Mouse (Mus musculus) retina, adult 2 months (tissue): ENCODE data around the gene Hoxd9.
A peak's percentile ranks its signal among the peaks of the same experiment; 100 is the strongest.

Experiments
- DNase-seq: peaks from one replicate; pipeline ENCODE4 v3.0.0-alpha.2; 2012; ENCODE audit warnings: low read depth, low spot score

Gene Hoxd9

GRCm38 (mm10) chr2:74696442-74697335, 838 bp upstream of the Hoxd9 start:
- no peak for DNase-seq

DNA sequence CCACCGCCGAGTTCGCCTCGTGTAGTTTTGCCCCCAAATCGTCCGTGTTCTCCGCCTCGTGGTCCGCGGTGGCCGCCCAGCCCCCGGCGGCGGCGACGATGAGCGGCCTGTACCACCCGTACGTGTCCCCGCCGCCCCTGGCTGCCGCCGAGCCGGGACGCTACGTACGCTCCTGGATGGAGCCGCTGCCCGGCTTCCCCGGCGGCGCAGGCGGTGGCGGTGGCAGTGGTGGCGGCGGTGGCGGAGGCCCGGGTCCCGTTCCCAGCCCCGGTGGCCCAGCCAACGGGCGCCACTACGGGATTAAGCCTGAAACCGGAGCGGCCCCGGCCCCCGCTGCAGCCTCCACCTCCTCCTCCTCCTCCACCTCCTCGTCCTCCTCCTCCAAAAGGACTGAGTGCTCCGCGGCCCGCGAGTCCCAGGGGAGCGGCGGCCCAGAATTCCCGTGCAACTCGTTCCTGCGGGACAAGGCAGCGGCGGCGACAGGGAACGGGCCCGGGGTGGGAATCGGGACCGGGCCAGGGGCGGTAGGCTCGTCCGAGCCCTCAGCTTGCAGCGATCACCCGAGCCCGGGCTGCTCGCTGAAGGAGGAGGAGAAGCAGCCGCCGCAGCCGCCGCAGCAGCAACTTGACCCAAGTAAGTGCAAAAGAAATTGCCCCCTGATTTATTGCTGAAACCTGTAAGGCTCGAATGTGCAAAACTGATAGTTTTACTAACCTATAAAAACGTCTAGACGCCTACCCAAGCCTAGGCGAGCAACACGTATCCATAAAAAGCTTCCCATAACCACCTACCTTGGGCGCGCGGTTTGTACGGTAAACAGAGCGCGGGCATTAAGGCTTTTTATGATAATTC, 900 bp downstream of the Hoxd9 start:
- DNase-seq = no peak

- no peak for DNase-seq
These were observed 1.5 kb downstream of the Hoxd9 start for GRCm38 (mm10) chr2:74699053-74699430.

DNA sequence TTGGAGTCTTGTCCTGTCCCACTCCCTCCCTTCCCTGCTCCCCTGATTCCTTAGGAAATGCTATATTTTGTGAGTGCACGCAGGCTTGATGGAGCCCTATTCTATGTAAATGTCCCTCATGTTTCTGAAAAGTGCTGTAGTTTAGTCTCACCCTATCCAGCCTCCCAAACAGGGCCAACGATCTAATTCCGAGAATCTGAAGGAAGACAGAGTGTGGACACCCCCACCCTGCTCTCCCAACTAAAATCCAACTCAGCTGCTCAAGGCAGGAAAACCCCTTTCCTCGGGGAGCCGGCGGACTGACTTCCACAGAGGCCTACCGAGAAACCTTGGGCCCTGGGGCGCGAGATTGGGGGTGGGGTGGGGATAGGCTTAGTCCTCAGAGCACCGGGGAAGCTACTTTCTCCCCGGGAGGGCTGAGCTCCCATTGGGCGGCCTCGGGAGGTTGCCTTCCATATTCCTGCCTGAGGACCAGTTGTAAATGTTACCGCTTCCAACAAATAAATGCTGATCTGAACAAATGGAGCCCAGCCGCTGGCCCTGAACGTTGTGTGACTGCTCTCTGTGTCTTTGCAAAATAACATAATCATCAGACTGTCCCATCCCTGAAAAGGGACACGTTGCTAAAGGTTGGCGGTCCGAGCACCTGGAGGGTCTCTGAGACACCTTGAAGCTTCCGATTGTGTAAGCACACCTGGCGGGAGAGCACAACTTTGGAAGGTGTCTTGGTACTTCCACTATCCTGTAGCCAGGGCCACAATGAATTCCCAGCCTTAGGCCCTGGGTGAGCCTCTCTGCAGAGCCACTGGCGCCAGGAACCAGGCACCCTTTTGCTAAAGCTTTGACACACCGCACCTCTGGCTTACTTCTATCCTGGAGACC, 2.4 kb downstream of the Hoxd9 start:
- no peak for DNase-seq

DNA sequence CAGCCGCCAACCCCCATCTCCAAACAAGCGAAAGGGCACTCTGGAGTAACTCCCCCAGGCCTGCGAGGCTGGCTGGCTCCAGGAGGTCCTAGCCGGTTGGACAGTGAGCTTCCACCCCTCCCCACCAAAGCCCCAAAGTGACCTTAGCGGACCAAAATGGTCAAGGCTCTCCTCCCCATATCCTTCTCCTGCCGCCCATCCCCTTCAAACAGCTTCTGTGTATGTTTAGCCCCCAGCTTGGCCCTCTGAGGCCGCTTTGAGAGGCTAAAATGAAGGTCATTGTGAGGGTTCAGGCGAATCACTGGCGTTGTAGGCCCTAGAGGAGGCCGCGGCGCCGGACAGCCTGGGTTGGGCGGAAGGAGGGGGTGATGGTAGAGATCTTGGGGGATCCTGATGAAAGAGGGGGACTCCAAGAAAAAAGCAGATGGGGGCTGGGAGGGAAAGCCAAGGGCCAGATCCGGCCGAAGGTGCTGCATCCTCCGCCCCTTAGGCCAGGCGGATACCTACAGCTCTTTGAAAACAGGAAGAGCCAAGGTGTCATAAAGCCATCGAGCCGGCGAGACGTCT, 3.1 kb downstream of the Hoxd9 start:
- DNase-seq = no peak

DNA sequence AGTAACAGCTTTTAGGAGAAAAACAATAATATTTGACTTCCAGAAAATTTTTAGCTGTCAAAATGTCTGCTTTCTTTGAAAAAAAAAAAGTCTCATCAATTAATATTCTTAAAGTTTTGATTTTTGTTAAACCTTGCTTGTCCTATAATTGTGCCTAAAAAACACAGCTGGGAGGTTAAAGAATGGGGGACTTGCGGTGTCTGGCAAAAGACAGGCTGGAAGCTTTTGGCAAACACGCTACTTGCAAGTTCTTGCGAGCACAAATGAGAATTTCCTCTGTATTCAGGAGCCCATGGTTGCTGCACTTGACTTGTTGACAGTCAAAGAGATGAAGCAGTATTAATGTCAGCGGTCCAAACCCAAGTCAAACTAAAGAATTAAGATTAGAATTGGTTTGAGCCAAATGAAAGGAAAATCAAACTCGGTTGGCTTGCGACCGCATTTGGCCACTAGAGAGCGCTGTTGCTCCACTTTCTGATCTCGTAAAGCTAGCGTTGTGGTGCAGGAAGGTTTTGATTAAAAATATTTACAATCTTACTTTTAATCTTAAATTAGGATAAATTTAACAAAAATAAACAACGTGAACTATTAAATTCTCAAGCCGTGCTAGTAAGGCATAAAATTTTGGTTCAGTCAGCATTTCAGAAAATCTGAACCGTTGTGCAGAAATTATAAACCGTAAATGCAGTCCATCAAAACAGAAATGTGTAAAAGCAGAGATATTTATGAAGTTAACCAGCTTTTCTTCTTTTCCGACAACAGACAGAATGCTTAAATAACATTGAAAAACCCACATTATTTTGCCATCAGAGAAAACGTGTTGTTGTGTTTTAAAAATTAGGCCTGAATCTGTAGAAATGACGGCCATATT, 4.7 kb downstream of the Hoxd9 start:
- DNase-seq = peak; percentile 18

GRCm38 (mm10) chr2:74702820-74703219, 5.3 kb downstream of the Hoxd9 start:
- DNase-seq = no peak

- no peak for DNase-seq
These were observed 5.8 kb downstream of the Hoxd9 start for GRCm38 (mm10) chr2:74703317-74703716.

DNA sequence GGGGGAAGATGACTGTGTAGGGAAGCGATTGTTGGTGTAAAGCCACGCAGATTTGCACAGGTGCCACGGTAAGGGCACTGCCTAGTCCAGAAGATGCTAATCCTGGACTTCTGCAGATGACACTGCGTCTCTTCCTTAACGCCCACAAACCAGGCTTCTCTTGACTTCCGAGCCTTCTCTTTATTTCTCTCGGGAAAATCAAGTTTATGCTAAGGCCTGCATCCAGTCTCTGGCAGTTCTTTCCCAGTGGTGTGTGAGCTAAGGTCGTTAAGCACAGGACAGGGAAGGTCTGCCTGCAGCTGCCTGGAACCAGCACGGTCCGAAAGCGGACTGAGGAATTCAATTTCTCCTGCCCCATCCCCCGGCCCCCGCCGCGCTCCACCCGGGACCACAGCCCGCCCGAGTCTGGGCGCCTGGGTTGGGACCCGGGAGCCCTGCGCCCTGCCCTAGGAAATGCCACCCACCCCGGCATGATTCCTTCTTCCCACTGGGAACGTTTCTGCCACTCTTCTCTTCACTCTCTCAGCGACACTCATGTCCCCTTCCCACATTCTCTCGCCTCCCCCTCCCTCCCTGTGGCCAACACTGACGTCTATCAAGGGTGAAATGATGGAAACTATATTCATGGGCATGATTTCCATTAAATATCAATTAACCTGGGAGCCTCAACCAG, 6.3 kb downstream of the Hoxd9 start:
- DNase-seq = no peak

GRCm38 (mm10) chr2:74704393-74704998, 7.0 kb downstream of the Hoxd9 start, which contains the start of gene Hoxd8:
Hoxd8 (plus strand) TSS chr2:74704615.
- no peak for DNase-seq

- DNase-seq = no peak
These were observed 7.5 kb downstream of the Hoxd9 start for GRCm38 (mm10) chr2:74704999-74705466.

- no peak for DNase-seq
These were observed 8.1 kb downstream of the Hoxd9 start for GRCm38 (mm10) chr2:74705467-74706089.

DNA sequence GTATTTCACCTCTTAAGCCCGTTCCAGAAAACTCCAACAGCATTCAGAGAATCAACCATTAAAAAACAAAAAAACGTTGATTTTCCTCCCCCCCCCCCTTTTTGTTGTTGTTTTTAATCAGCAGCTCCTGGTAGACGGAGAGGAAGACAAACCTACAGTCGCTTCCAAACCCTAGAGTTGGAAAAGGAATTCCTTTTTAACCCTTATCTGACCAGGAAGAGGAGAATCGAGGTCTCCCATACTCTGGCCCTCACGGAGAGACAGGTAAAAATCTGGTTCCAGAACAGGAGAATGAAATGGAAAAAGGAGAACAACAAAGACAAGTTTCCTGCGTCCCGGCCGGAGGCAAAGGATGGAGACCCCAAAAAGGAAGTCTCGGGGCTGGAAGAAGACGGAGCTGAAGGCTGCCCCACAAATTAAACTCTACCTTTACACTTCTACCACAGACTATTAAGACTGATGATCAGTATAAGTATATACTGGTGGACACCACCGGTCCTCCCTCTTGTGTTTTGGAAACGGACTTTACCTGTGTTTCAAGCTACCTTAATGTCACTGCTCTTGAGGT, 8.9 kb downstream of the Hoxd9 start:
- no peak for DNase-seq

DNA sequence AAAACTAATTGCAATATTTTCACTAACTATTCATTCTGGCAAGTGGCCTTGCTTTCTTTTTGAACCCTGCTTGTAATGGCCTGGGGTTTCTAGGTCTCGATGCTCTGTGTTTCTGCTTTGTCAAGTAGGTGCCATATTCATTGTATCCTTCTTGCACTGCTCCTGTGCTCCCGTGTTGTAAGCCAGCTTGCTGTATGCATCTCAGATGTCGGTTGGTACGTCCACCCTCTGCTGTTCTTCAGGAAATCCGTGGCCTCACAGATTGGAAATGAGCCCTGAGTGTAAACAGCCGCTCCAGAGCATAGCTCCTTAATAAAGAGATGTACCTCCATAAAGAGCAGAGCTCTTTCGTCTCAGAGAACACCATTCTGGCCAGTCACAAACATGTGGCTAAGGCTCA, 10.1 kb downstream of the Hoxd9 start:
- DNase-seq = no peak

GRCm38 (mm10) chr2:74708676-74709075, 11.1 kb downstream of the Hoxd9 start:
- DNase-seq = no peak

DNA sequence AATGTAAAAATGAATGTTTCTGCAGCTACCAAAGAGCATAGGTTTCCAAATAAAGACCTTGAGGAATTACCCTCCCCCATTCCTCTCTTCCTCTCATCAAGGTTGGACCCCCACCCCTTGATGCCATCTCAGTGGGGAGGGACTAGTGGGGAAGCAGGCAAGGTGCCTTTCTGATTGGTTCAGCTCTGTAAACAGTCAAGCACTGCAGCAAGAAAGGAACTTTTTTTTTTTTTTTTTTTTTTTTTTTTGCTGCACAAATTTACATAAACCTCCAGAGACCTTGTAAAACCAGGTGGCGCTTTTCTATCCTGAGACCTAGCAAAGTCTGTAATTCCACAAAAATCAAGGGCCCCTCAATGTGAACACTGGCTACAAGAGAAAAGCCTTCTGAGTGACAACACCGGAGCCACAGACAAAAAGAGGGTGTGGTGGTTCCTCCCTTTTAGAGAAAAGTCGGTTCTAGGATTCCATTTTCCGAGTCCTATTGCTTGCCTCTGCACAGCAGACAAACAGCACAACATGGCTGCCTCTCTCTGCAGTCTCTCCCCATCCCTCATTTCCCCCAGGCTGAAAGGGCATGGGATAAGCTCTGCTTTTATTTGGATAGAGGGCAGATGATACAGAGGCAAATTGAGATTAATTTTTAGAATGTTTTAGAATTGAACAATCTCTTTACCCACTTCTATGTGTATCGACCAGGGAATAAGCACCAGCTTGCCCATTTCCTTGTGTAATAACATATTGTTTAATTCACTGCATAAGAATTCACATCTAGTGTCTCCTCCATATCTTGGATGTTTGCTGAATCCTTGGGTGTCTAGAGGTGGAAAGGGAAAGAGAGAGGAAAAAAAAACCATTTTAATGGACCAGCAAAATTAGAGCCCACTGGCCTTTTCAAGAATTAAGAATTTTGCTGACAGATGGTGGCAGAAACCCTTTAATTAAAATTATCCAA, 12.2 kb downstream of the Hoxd9 start:
- no peak for DNase-seq

GRCm38 (mm10) chr2:74710929-74711543, 13.5 kb downstream of the Hoxd9 start:
- DNase-seq = no peak
